Mouse (Mus musculus) bone marrow, adult 2 months (tissue): ENCODE data around the gene Nfia.

Experiments used
- CTCF ChIP-seq: fragments of 200-500 bp; IDR thresholded peaks from 2 replicates; pipeline ENCODE4 v1.5.1; 2011; ENCODE audit warnings: low read length, control low read depth; ENCODE audit not compliant: control insufficient read depth, insufficient read depth
- POLR2A ChIP-seq: fragments of 200-500 bp; IDR thresholded peaks from 2 replicates; pipeline ENCODE4 v1.6.1; 2011; ENCODE audit warnings: low read depth, mild to moderate bottlenecking, control low read depth, low read length, borderline replicate concordance; ENCODE audit not compliant: control insufficient read depth

- TF ChIP-seq CTCF (no peak), POLR2A (no peak)
Observed at GRCm38 (mm10) chr4:97824451-97824850, 51.9 kb downstream of the Nfia start.
